Mouse (Mus musculus) kidney, adult 2 months (tissue): Measurements from ENCODE around the gene Dcun1d2.

Experiments
- CTCF ChIP-seq: fragments of 200-500 bp; conservative IDR thresholded peaks from 2 replicates; pipeline ENCODE4 v1.5.1; 2011; ENCODE audit warnings: low read depth, mild to moderate bottlenecking, control low read depth, low read length, moderate library complexity, mixed read lengths; ENCODE audit not compliant: insufficient read depth, insufficient read length
- POLR2A ChIP-seq: fragments of 200-500 bp; IDR thresholded peaks from one replicate; pipeline ENCODE4 v1.6.1; 2011; ENCODE audit warnings: low read depth, low read length, control low read depth

DNA sequence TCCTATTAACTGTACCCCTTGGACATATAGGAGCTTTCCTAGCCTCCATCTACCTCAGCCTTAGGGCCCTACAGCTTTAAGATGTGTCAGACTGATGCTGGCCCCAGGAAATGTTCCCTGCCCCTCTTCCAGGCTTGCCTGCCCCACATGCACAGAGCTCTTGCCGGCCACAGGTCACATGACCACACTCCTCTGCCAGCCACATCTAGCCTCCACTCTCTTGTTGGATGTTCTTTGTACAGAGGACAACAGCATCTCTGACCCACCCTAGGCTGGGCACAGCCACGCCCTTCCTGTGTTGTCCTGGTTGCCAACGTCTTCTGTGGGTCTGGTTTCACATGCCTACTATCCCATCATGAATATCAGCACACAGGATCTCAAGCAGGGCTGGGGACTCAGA lies 60.7 kb downstream of the Dcun1d2 start:
- no peak for TF ChIP-seq CTCF
- no peak for TF ChIP-seq POLR2A
